Mouse (Mus musculus): ENCODE measurements around the gene Dpp6. TPM values are rescaled to one million over a fixed set of nuclear protein-coding genes. Genes with fewer than 3 reads are reported as not detected.

Gene Dpp6
- polyA plus RNA-seq, 1 experiment from 2014 or later = 2.6 TPM

DNA sequence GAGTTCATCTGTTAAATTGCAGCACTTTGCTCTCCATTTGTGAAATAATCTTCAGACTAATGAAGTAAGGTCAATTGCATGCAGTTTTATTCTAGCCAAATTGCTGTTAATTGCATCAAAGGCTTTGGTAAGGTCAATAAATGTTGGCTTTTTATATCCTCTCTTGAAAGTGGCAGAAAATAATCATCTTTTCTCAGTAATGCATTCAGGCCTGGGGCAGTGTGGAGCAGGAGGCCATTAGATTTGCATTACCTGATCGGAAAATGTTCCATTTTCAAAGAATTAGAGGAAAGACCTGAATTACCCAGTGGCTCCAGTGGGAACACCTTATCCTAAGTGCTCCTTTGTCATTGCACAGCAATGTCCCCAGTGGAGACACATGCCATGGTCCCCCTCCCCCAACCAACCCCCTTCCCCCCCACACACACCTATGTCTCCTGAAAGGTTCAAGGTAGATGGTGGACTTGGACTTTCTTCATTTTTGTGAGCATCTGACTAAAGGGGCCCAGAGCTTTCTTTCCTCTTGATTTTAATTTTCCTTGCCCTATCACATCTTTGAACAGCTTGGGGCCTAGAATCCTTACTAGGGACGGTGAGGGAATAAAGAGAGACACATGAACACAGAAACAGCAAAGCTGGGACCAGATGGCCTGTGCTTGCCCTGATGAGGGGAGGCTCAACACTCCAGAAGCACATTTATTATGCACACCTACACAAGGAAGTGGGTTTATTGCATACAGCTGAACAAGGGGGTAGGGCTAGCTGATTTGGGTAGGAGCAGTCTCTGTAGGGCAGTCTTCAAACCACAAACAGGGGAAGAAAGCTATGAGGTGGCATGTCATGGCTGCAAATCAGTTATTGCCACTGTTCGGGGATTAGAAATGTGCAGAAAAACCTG is 506.1 kb downstream of the Dpp6 start:
- no peak for ATAC-seq (ENCODE audit: low FRiP score, low TSS enrichment)
- Histone ChIP-seq H3K9me3 (ENCODE audit: control insufficient read depth, low read length) (no peaks in the 10 kb centered on the region), H3K36me3 (ENCODE audit: control insufficient read depth, insufficient read depth, low read length) (no peaks in the 10 kb centered on the region), H3K27me3 (ENCODE audit: control insufficient read depth, insufficient read depth, low read length) (no peaks in the 10 kb centered on the region), H3K27ac (ENCODE audit: low read depth, low read length) (no peak overlapping the region), H3K9ac (ENCODE audit: low read depth, low read length) (no peak overlapping the region), H3K4me1 (ENCODE audit: control insufficient read depth, insufficient read depth, low read length) (no peaks in the 10 kb centered on the region), H3K4me2 (replicated peaks; ENCODE audit: low read depth, low read length) (no peak overlapping the region), H3K4me3 (ENCODE audit: low read length) (no peak overlapping the region)
- 55% methylated on average over 3 of the region's 3 CpGs for WGBS

DNA sequence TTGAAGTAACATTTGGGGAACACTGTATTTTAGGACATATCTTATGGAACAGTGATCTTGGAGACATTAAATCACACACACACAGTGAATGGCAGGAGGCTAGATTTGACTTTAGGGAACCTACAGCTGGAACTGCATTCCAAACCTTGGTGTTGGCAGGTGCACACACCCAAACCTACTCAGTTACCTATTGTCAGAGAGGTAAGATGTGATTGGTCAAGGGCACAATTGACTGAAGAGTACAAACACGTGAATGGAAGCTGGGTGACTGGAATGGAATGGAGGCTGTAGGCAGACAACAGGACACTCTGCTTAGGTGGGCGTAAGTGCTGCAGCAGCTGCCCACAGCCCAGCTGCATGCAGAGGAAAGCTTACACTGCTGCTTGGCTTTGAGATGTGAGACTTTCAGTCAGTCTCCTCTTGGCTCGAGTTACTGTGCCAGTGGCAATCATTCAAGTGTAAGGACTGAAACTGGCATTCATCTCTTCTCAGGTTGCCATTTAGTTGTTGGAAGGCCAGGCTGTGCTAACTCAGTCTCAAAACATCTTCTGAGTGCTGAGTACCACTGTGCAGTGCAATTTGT is 507.4 kb downstream of the Dpp6 start:
- 30% methylated on average over 3 of the region's 3 CpGs for WGBS
- ATAC-seq (ENCODE audit: low FRiP score, low TSS enrichment) = peak; percentile 62; the same call in 1 of the 2 replicates
- no peaks in the 10 kb centered on the region for H3K4me1 ChIP-seq (ENCODE audit: control insufficient read depth, insufficient read depth, low read length)
- no peaks in the 10 kb centered on the region for H3K9me3 ChIP-seq (ENCODE audit: control insufficient read depth, low read length)
- no peak overlapping the region for H3K9ac ChIP-seq (ENCODE audit: low read depth, low read length)
- no peak overlapping the region for H3K4me3 ChIP-seq (ENCODE audit: low read length)
- H3K27ac ChIP-seq (ENCODE audit: low read depth, low read length) = no peak overlapping the region
- H3K4me2 ChIP-seq (replicated peaks; ENCODE audit: low read depth, low read length) = no peak overlapping the region
- no peaks in the 10 kb centered on the region for H3K36me3 ChIP-seq (ENCODE audit: control insufficient read depth, insufficient read depth, low read length)
- no peaks in the 10 kb centered on the region for H3K27me3 ChIP-seq (ENCODE audit: control insufficient read depth, insufficient read depth, low read length)

GRCm38 (mm10) chr5:27336698-27337097 is 519.7 kb downstream of the Dpp6 start:
- H3K9me3 ChIP-seq (ENCODE audit: control insufficient read depth, low read length) = no peaks in the 10 kb centered on the region
- H3K27me3 ChIP-seq (ENCODE audit: control insufficient read depth, insufficient read depth, low read length) = no peaks in the 10 kb centered on the region
- no peak for ATAC-seq (ENCODE audit: low FRiP score, low TSS enrichment)
- H3K4me3 ChIP-seq (ENCODE audit: low read length) = no peak overlapping the region
- H3K4me2 ChIP-seq (replicated peaks; ENCODE audit: low read depth, low read length) = no peak overlapping the region
- H3K9ac ChIP-seq (ENCODE audit: low read depth, low read length) = no peak overlapping the region
- H3K4me1 ChIP-seq (ENCODE audit: control insufficient read depth, insufficient read depth, low read length) = no peaks in the 10 kb centered on the region
- H3K27ac ChIP-seq (ENCODE audit: low read depth, low read length) = no peak overlapping the region
- 80% methylated on average over 2 of the region's 2 CpGs for WGBS
- H3K36me3 ChIP-seq (ENCODE audit: control insufficient read depth, insufficient read depth, low read length) = no peaks in the 10 kb centered on the region

GRCm38 (mm10) chr5:27339196-27340030 is 522.4 kb downstream of the Dpp6 start:
- Histone ChIP-seq H3K9me3 (ENCODE audit: control insufficient read depth, low read length) (no peaks in the 10 kb centered on the region), H3K27me3 (ENCODE audit: control insufficient read depth, insufficient read depth, low read length) (no peaks in the 10 kb centered on the region), H3K4me1 (ENCODE audit: control insufficient read depth, insufficient read depth, low read length) (no peaks in the 10 kb centered on the region), H3K4me2 (replicated peaks; ENCODE audit: low read depth, low read length) (no peak overlapping the region), H3K4me3 (ENCODE audit: low read length) (no peak overlapping the region), H3K9ac (ENCODE audit: low read depth, low read length) (no peak overlapping the region), H3K36me3 (ENCODE audit: control insufficient read depth, insufficient read depth, low read length) (no peaks in the 10 kb centered on the region), H3K27ac (ENCODE audit: low read depth, low read length) (no peak overlapping the region)
- 72% methylated on average over 5 of the region's 5 CpGs for WGBS
- ATAC-seq (ENCODE audit: low FRiP score, low TSS enrichment) = no peak

- H3K27ac ChIP-seq (ENCODE audit: low read depth, low read length) = no peak overlapping the region
- no peak overlapping the region for H3K4me2 ChIP-seq (replicated peaks; ENCODE audit: low read depth, low read length)
- no peak for ATAC-seq (ENCODE audit: low FRiP score, low TSS enrichment)
- WGBS = 62% methylated on average over 6 of the region's 6 CpGs
- H3K4me1 ChIP-seq (ENCODE audit: control insufficient read depth, insufficient read depth, low read length) = no peaks in the 10 kb centered on the region
- no peaks in the 10 kb centered on the region for H3K9me3 ChIP-seq (ENCODE audit: control insufficient read depth, low read length)
- no peak overlapping the region for H3K9ac ChIP-seq (ENCODE audit: low read depth, low read length)
- H3K4me3 ChIP-seq (ENCODE audit: low read length) = no peak overlapping the region
- H3K27me3 ChIP-seq (ENCODE audit: control insufficient read depth, insufficient read depth, low read length) = no peaks in the 10 kb centered on the region
- no peaks in the 10 kb centered on the region for H3K36me3 ChIP-seq (ENCODE audit: control insufficient read depth, insufficient read depth, low read length)
These were observed 525.3 kb downstream of the Dpp6 start for GRCm38 (mm10) chr5:27342276-27342675.

DNA sequence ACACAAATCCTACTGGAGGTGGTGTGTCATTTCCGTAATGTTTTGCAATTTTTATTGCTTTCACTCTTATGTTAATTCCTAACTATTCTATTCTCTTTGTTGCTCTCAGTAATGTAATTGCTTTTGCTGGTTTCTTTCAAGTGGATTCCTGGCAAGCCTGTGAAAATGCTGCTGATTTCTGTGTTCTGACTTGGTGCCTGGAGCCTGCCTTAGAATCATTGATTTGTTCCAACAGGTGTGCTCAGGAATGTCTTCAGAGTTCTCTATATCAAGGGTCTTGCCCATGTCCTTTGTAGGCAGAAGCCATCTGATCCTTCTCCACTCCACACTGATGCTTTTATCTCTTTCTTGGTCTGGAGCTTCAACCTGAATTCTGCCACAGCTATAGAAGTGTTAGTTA is 526.6 kb downstream of the Dpp6 start:
- Histone ChIP-seq H3K36me3 (ENCODE audit: control insufficient read depth, insufficient read depth, low read length) (no peaks in the 10 kb centered on the region), H3K4me2 (replicated peaks; ENCODE audit: low read depth, low read length) (no peak overlapping the region), H3K27me3 (ENCODE audit: control insufficient read depth, insufficient read depth, low read length) (no peaks in the 10 kb centered on the region), H3K4me1 (ENCODE audit: control insufficient read depth, insufficient read depth, low read length) (no peaks in the 10 kb centered on the region), H3K27ac (ENCODE audit: low read depth, low read length) (no peak overlapping the region), H3K9ac (ENCODE audit: low read depth, low read length) (no peak overlapping the region), H3K4me3 (ENCODE audit: low read length) (no peak overlapping the region), H3K9me3 (ENCODE audit: control insufficient read depth, low read length) (no peaks in the 10 kb centered on the region)
- 50% methylated on average over 1 of the region's 1 CpGs for WGBS
- ATAC-seq (ENCODE audit: low FRiP score, low TSS enrichment) = no peak

DNA sequence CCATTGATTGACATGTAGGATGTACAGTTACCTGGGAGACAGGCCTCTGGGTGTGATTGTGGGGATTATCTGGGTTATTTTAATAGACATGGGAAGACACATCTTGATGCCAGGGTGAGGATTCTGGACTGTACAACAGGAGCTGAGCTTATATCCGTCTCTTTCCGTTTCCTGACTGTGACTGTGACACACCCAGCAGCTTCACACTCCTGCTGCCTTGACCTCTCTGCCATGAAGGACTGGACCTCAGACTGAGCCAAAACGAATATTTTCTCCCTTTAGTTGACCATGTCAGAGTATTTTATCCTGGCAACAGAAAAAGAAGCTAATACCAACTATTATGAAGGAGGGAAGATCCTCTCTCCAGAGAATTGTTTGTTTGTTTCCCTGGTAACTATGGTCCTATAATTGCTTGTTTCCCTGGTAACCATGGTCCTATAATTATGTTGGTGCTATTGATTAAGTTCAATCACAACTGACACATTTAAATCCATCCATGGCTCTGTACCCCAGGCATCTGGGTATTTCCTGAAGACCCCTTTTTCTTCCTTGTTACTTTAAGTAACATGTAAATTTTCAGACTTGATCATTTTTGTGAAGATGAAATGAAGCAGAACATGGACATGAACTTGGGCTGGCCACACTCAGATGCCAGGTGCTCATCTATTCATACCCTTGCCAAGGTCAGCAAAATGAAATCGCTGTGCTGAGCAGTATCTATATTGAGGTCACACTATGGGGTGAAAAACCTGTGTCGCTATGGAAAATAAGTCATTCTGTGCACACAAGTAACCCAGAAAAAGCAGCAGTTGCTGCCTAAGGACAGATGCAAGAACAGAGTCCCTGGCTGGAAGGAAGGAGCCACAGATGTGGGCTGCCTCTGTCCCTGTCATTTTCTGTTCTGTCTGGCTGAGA is 531.4 kb downstream of the Dpp6 start:
- no peak overlapping the region for H3K4me3 ChIP-seq (ENCODE audit: low read length)
- no peak overlapping the region for H3K9ac ChIP-seq (ENCODE audit: low read depth, low read length)
- H3K36me3 ChIP-seq (ENCODE audit: control insufficient read depth, insufficient read depth, low read length) = no peaks in the 10 kb centered on the region
- H3K27ac ChIP-seq (ENCODE audit: low read depth, low read length) = no peak overlapping the region
- no peak for ATAC-seq (ENCODE audit: low FRiP score, low TSS enrichment)
- H3K4me2 ChIP-seq (replicated peaks; ENCODE audit: low read depth, low read length) = no peak overlapping the region
- H3K4me1 ChIP-seq (ENCODE audit: control insufficient read depth, insufficient read depth, low read length) = no peaks in the 10 kb centered on the region
- no peaks in the 10 kb centered on the region for H3K9me3 ChIP-seq (ENCODE audit: control insufficient read depth, low read length)
- 77% methylated on average over 5 of the region's 5 CpGs for WGBS
- no peaks in the 10 kb centered on the region for H3K27me3 ChIP-seq (ENCODE audit: control insufficient read depth, insufficient read depth, low read length)

GRCm38 (mm10) chr5:27357630-27358029 is 540.6 kb downstream of the Dpp6 start:
- no peak overlapping the region for H3K4me2 ChIP-seq (replicated peaks; ENCODE audit: low read depth, low read length)
- ATAC-seq (ENCODE audit: low FRiP score, low TSS enrichment) = no peak
- no peaks in the 10 kb centered on the region for H3K9me3 ChIP-seq (ENCODE audit: control insufficient read depth, low read length)
- no peaks in the 10 kb centered on the region for H3K27me3 ChIP-seq (ENCODE audit: control insufficient read depth, insufficient read depth, low read length)
- no peaks in the 10 kb centered on the region for H3K4me1 ChIP-seq (ENCODE audit: control insufficient read depth, insufficient read depth, low read length)
- H3K36me3 ChIP-seq (ENCODE audit: control insufficient read depth, insufficient read depth, low read length) = no peaks in the 10 kb centered on the region
- no peak overlapping the region for H3K9ac ChIP-seq (ENCODE audit: low read depth, low read length)
- no peak overlapping the region for H3K27ac ChIP-seq (ENCODE audit: low read depth, low read length)
- no peak overlapping the region for H3K4me3 ChIP-seq (ENCODE audit: low read length)
- 50% methylated on average over 3 of the region's 3 CpGs for WGBS

Measured in kidney, embryonic 14.5 days (tissue).